Mouse (Mus musculus): ENCODE results near the gene Cox10. TPM values are rescaled to one million over a fixed set of nuclear protein-coding genes. Genes with fewer than 3 reads are reported as not detected.
"Not testable (repeated sequence)": the region's sequence is repeated elsewhere in the genome, so short reads cannot be mapped to it uniquely, and the experiment has no call there.

The Cox10 gene
- 21.6 TPM for polyA plus RNA-seq (2012; fragmentation: generic; extraction: Trizol)
- long read RNA-seq, experiment 1, transcript Cox10-201 (7 exons, 2,915 nt): major isoform, 20 of 26 reads
- long read RNA-seq, experiment 1, partial matches to known transcripts: 2 of 26 reads
- long read RNA-seq, experiment 1, other reads (novel, unspliced or antisense): 3 of 26 reads
- long read RNA-seq, experiment 2, transcript Cox10-201 (7 exons, 2,915 nt): major isoform, 70 of 81 reads
- long read RNA-seq, experiment 2, partial matches to known transcripts: 0 of 81 reads
- long read RNA-seq, experiment 2, other reads (novel, unspliced or antisense): 11 of 81 reads

- Histone ChIP-seq H3ac (ENCODE audit: control insufficient read depth, insufficient read length, low read depth) (peak within 1 kb of the TSS; percentile 95), H3K79me3 (ENCODE audit: low read depth) (peaks cover 20% of the 10 kb centered on the region), H3K79me2 (ENCODE audit: control insufficient read depth, insufficient read depth) (peaks cover 52% of the 10 kb centered on the region), H3K36me3 (ENCODE audit: control insufficient read depth, insufficient read depth) (peaks cover 4% of the 10 kb centered on the region), H3K4me3 (ENCODE audit: insufficient read depth, poor library complexity, severe bottlenecking) (peak within 1 kb of the TSS; percentile 98), H3K27me3 (ENCODE audit: control insufficient read depth, insufficient read depth, insufficient read length) (no peaks in the 10 kb centered on the region)
- TF ChIP-seq MAX (IDR thresholded peaks at IDR 0.05) (peak; percentile 30), CTCF (IDR thresholded peaks at IDR 0.05; ENCODE audit: control insufficient read depth, insufficient read depth, insufficient read length) (no peak)
Measured at GRCm38 (mm10) chr11:64078956-64079726, at the start of gene Cox10. TSS of gene Cox10 (minus strand) at chr11:64079468.

GRCm38 (mm10) chr11:64128016-64128415 is 48.7 kb upstream of the Cox10 start:
- Histone ChIP-seq H3ac (ENCODE audit: control insufficient read depth, insufficient read length, low read depth) (no peak overlapping the region), H3K36me3 (ENCODE audit: control insufficient read depth, insufficient read depth) (no peaks in the 10 kb centered on the region), H3K79me3 (ENCODE audit: low read depth) (no peaks in the 10 kb centered on the region), H3K4me3 (ENCODE audit: insufficient read depth, poor library complexity, severe bottlenecking) (no peak overlapping the region), H3K79me2 (ENCODE audit: control insufficient read depth, insufficient read depth) (no peaks in the 10 kb centered on the region), H3K27me3 (ENCODE audit: control insufficient read depth, insufficient read depth, insufficient read length) (peaks cover 12% of the 10 kb centered on the region)
- TF ChIP-seq CEBPB (IDR thresholded peaks at IDR 0.05; ENCODE audit: low read depth) (no peak), FOSL1 (IDR thresholded peaks at IDR 0.05; ENCODE audit: insufficient read depth, low read length, poor library complexity, severe bottlenecking) (no peak)

GRCm38 (mm10) chr11:64125471-64125870 is 46.2 kb upstream of the Cox10 start:
- H3K4me3 ChIP-seq (ENCODE audit: insufficient read depth, poor library complexity, severe bottlenecking): no peak overlapping the region
- no peak overlapping the region for H3ac ChIP-seq (ENCODE audit: control insufficient read depth, insufficient read length, low read depth)

GRCm38 (mm10) chr11:64123174-64123573 is 43.9 kb upstream of the Cox10 start:
- not testable (repeated sequence) for H3K36me3 ChIP-seq (ENCODE audit: control insufficient read depth, insufficient read depth); H3K79me2 ChIP-seq (ENCODE audit: control insufficient read depth, insufficient read depth); H3ac ChIP-seq (ENCODE audit: control insufficient read depth, insufficient read length, low read depth); H3K4me3 ChIP-seq (ENCODE audit: insufficient read depth, poor library complexity, severe bottlenecking); H3K27me3 ChIP-seq (ENCODE audit: control insufficient read depth, insufficient read depth, insufficient read length); H3K79me3 ChIP-seq (ENCODE audit: low read depth)

More at GRCm38 (mm10) chr11:64125471-64125870, 46.2 kb upstream of the Cox10 start:
- no peaks in the 10 kb centered on the region for H3K79me2 ChIP-seq (ENCODE audit: control insufficient read depth, insufficient read depth)
- TF ChIP-seq MYOD1 (IDR thresholded peaks at IDR 0.05; ENCODE audit: control insufficient read depth, insufficient read length, low read depth): no peak
- TF ChIP-seq CEBPB (IDR thresholded peaks at IDR 0.05; ENCODE audit: low read depth): no peak
- TF ChIP-seq FOSL1 (IDR thresholded peaks at IDR 0.05; ENCODE audit: insufficient read depth, low read length, poor library complexity, severe bottlenecking): no peak
- TF ChIP-seq USF1 (IDR thresholded peaks at IDR 0.05; ENCODE audit: low read depth): no peak
- TF ChIP-seq MAX (IDR thresholded peaks at IDR 0.05): no peak
- TF ChIP-seq MYOG (IDR thresholded peaks at IDR 0.05; ENCODE audit: control insufficient read depth, extremely low read depth, insufficient read length): no peak
- no peak for TF ChIP-seq CTCF (IDR thresholded peaks at IDR 0.05; ENCODE audit: control insufficient read depth, insufficient read depth, insufficient read length)
- peaks cover 12% of the 10 kb centered on the region for H3K27me3 ChIP-seq (ENCODE audit: control insufficient read depth, insufficient read depth, insufficient read length)
- H3K79me3 ChIP-seq (ENCODE audit: low read depth): no peaks in the 10 kb centered on the region
- H3K36me3 ChIP-seq (ENCODE audit: control insufficient read depth, insufficient read depth): no peaks in the 10 kb centered on the region

GRCm38 (mm10) chr11:64116711-64117110 is 37.4 kb upstream of the Cox10 start:
- TF ChIP-seq USF1 (IDR thresholded peaks at IDR 0.05; ENCODE audit: low read depth) (no peak), MAX (IDR thresholded peaks at IDR 0.05) (no peak), MYOG (IDR thresholded peaks at IDR 0.05; ENCODE audit: control insufficient read depth, extremely low read depth, insufficient read length) (no peak), CEBPB (IDR thresholded peaks at IDR 0.05; ENCODE audit: low read depth) (no peak), MYOD1 (IDR thresholded peaks at IDR 0.05; ENCODE audit: control insufficient read depth, insufficient read length, low read depth) (no peak), CTCF (IDR thresholded peaks at IDR 0.05; ENCODE audit: control insufficient read depth, insufficient read depth, insufficient read length) (no peak), FOSL1 (IDR thresholded peaks at IDR 0.05; ENCODE audit: insufficient read depth, low read length, poor library complexity, severe bottlenecking) (no peak)

GRCm38 (mm10) chr11:64115822-64116221 is 36.6 kb upstream of the Cox10 start:
- TF ChIP-seq MYOG (IDR thresholded peaks at IDR 0.05; ENCODE audit: control insufficient read depth, extremely low read depth, insufficient read length) (no peak), CEBPB (IDR thresholded peaks at IDR 0.05; ENCODE audit: low read depth) (no peak), USF1 (IDR thresholded peaks at IDR 0.05; ENCODE audit: low read depth) (no peak), MYOD1 (IDR thresholded peaks at IDR 0.05; ENCODE audit: control insufficient read depth, insufficient read length, low read depth) (no peak), MAX (IDR thresholded peaks at IDR 0.05) (no peak), CTCF (IDR thresholded peaks at IDR 0.05; ENCODE audit: control insufficient read depth, insufficient read depth, insufficient read length) (no peak)
- Histone ChIP-seq H3K27me3 (ENCODE audit: control insufficient read depth, insufficient read depth, insufficient read length) (no peaks in the 10 kb centered on the region), H3K79me2 (ENCODE audit: control insufficient read depth, insufficient read depth) (no peaks in the 10 kb centered on the region), H3K79me3 (ENCODE audit: low read depth) (no peaks in the 10 kb centered on the region), H3ac (ENCODE audit: control insufficient read depth, insufficient read length, low read depth) (no peak overlapping the region), H3K4me3 (ENCODE audit: insufficient read depth, poor library complexity, severe bottlenecking) (no peak overlapping the region), H3K36me3 (ENCODE audit: control insufficient read depth, insufficient read depth) (no peaks in the 10 kb centered on the region)

More at GRCm38 (mm10) chr11:64116711-64117110, 37.4 kb upstream of the Cox10 start:
- H3K79me3 ChIP-seq (ENCODE audit: low read depth): no peaks in the 10 kb centered on the region
- no peaks in the 10 kb centered on the region for H3K79me2 ChIP-seq (ENCODE audit: control insufficient read depth, insufficient read depth)
- no peaks in the 10 kb centered on the region for H3K36me3 ChIP-seq (ENCODE audit: control insufficient read depth, insufficient read depth)
- H3K4me3 ChIP-seq (ENCODE audit: insufficient read depth, poor library complexity, severe bottlenecking): no peak overlapping the region
- no peaks in the 10 kb centered on the region for H3K27me3 ChIP-seq (ENCODE audit: control insufficient read depth, insufficient read depth, insufficient read length)
- H3ac ChIP-seq (ENCODE audit: control insufficient read depth, insufficient read length, low read depth): no peak overlapping the region
